Mouse (Mus musculus) MEL (cell line): Measurements from ENCODE around the gene C7. TPM values are rescaled to one million over a fixed set of nuclear protein-coding genes. Genes with fewer than 3 reads are reported as not detected.

Experiments used
- DNase-seq: peaks from one replicate; pipeline ENCODE4 v3.0.0; 2011; ENCODE audit warnings: low read depth, low spot score
- H3K27ac ChIP-seq: 2 replicates; pipeline ENCODE4 v1.5.1; 2012; ENCODE audit warnings: low read depth, mild to moderate bottlenecking, control low read depth, low read length, moderate library complexity; ENCODE audit not compliant: control insufficient read depth
- H3K27me3 ChIP-seq, 2 experiments: fragments of 150-350 bp in 1 of 2; sonication (generic) in 1 of 2; 2 replicates each; pipeline ENCODE4 v1.6.1; 2012; ENCODE audit warnings: low read length in 2 of 2, mild to moderate bottlenecking in 2 of 2, improper control_type of control experiment in 1 of 2, moderate library complexity in 1 of 2; ENCODE audit not compliant: insufficient read depth in 2 of 2, control insufficient read depth in 1 of 2
- H3K36me3 ChIP-seq, 2 experiments: 2 replicates each; pipeline ENCODE4 v1.6.1; 2012 to 2014; ENCODE audit warnings: low read length in 2 of 2, improper control_type of control experiment in 1 of 2, inconsistent platforms in 1 of 2, mild to moderate bottlenecking in 1 of 2; ENCODE audit not compliant: insufficient read depth in 2 of 2, control insufficient read depth in 1 of 2
- H3K4me1 ChIP-seq, 2 experiments: fragments of 150-350 bp in 1 of 2; sonication (generic) in 1 of 2; 2 replicates each; pipeline ENCODE4 v1.6.1; 2012; ENCODE audit warnings: low read length in 2 of 2, improper control_type of control experiment in 1 of 2, mild to moderate bottlenecking in 1 of 2; ENCODE audit not compliant: insufficient read depth in 2 of 2, control insufficient read depth in 1 of 2
- H3K4me3 ChIP-seq, 2 experiments: fragments of 150-350 bp in 1 of 2; sonication (generic) in 1 of 2; 2 replicates each; pipeline ENCODE4 v1.5.1; 2012; ENCODE audit warnings: low read depth in 2 of 2, low read length in 2 of 2, mild to moderate bottlenecking in 2 of 2, moderate library complexity in 2 of 2, control low read depth in 1 of 2, improper control_type of control experiment in 1 of 2; ENCODE audit not compliant: control insufficient read depth in 1 of 2, insufficient read depth in 1 of 2
- H3K79me2 ChIP-seq: 2 replicates; pipeline ENCODE4 v1.6.1; 2012; ENCODE audit warnings: mild to moderate bottlenecking, low read length, moderate library complexity; ENCODE audit not compliant: control insufficient read depth, poor library complexity, insufficient read depth
- H3K9ac ChIP-seq: 2 replicates; pipeline ENCODE4 v1.6.1; 2012; ENCODE audit warnings: low read depth, mild to moderate bottlenecking, control low read depth, low read length, moderate library complexity; ENCODE audit not compliant: control insufficient read depth, poor library complexity, severe bottlenecking
- H3K9me3 ChIP-seq: fragments of 150-350 bp; sonication (generic); replicated peaks from 2 replicates; pipeline ENCODE4 v1.6.1; 2012; ENCODE audit warnings: mild to moderate bottlenecking, low read length, improper control_type of control experiment, moderate library complexity; ENCODE audit not compliant: insufficient read depth
- CHD1 ChIP-seq: IDR thresholded peaks from 2 replicates; pipeline ENCODE4 v1.6.1; 2012; ENCODE audit warnings: low read depth, mild to moderate bottlenecking, inconsistent platforms, low read length, improper control_type of control experiment
- CHD2 ChIP-seq: IDR thresholded peaks from 2 replicates; pipeline ENCODE4 v1.6.1; 2011; ENCODE audit warnings: low read length, improper control_type of control experiment
- CTCF ChIP-seq, 3 experiments: IDR thresholded peaks in 2 of 3; conservative IDR thresholded peaks in 1 of 3; 2 replicates each; pipeline ENCODE4 v1.5.1; 2011 to 2012; ENCODE audit warnings: low read length in 3 of 3, low read depth in 2 of 3, mild to moderate bottlenecking in 2 of 3, improper control_type of control experiment in 1 of 3, inconsistent platforms in 1 of 3, mixed read lengths in 1 of 3, moderate library complexity in 1 of 3; ENCODE audit not compliant: control insufficient read depth in 1 of 3, insufficient read depth in 1 of 3, poor library complexity in 1 of 3, severe bottlenecking in 1 of 3
- EP300 ChIP-seq, 2 experiments: IDR thresholded peaks; 2 replicates each; pipeline ENCODE4 v1.6.1; 2011; ENCODE audit warnings: improper control_type of control experiment in 2 of 2, low read length in 2 of 2, low read depth in 1 of 2, mild to moderate bottlenecking in 1 of 2
- GATA1 ChIP-seq: IDR thresholded peaks from 2 replicates; pipeline ENCODE4 v1.6.1; 2011; ENCODE audit warnings: low read depth, low read length, improper control_type of control experiment
- JUND ChIP-seq: IDR thresholded peaks from 2 replicates; pipeline ENCODE4 v1.6.1; 2011; ENCODE audit warnings: low read depth, mild to moderate bottlenecking, improper control_type of control experiment, low read length
- MAX ChIP-seq: IDR thresholded peaks from 2 replicates; pipeline ENCODE4 v1.6.1; 2011; ENCODE audit warnings: low read length, improper control_type of control experiment
- MYB ChIP-seq: IDR thresholded peaks from 2 replicates; pipeline ENCODE4 v1.6.1; 2011; ENCODE audit warnings: mild to moderate bottlenecking, low read depth, low read length, improper control_type of control experiment
- MYC ChIP-seq: IDR thresholded peaks from 2 replicates; pipeline ENCODE4 v1.6.1; 2011; ENCODE audit warnings: low read depth, mild to moderate bottlenecking, low read length, improper control_type of control experiment, moderate library complexity
- NELFE ChIP-seq: IDR thresholded peaks from 2 replicates; pipeline ENCODE4 v1.6.1; 2011; ENCODE audit warnings: low read depth, low read length, improper control_type of control experiment
- RAD21 ChIP-seq: IDR thresholded peaks from 2 replicates; pipeline ENCODE4 v1.6.1; 2011; ENCODE audit warnings: mild to moderate bottlenecking, low read depth, low read length, improper control_type of control experiment
- RCOR1 ChIP-seq: IDR thresholded peaks from 2 replicates; pipeline ENCODE4 v1.6.1; 2012; ENCODE audit warnings: low read depth, mild to moderate bottlenecking, inconsistent platforms, low read length, improper control_type of control experiment
- SIN3A ChIP-seq: IDR thresholded peaks from 2 replicates; pipeline ENCODE4 v1.6.1; 2012; ENCODE audit warnings: low read length, improper control_type of control experiment, inconsistent platforms
- TAL1 ChIP-seq: IDR thresholded peaks from 2 replicates; pipeline ENCODE4 v1.6.1; 2012; ENCODE audit warnings: mild to moderate bottlenecking, inconsistent platforms, low read length, moderate library complexity, mixed read lengths
- TBP ChIP-seq: IDR thresholded peaks from 2 replicates; pipeline ENCODE4 v1.8.0; 2011; ENCODE audit warnings: low read depth, low read length, improper control_type of control experiment
- TCF12 ChIP-seq: IDR thresholded peaks from 2 replicates; pipeline ENCODE4 v1.6.1; 2014; ENCODE audit warnings: low read depth, mild to moderate bottlenecking, inconsistent platforms, low read length, improper control_type of control experiment, moderate library complexity
- UBTF ChIP-seq: IDR thresholded peaks from 2 replicates; pipeline ENCODE4 v1.6.1; 2012; ENCODE audit warnings: low read depth, mild to moderate bottlenecking, inconsistent platforms, low read length, improper control_type of control experiment, moderate library complexity, borderline replicate concordance; ENCODE audit not compliant: insufficient read depth
- USF1 ChIP-seq: IDR thresholded peaks from 2 replicates; pipeline ENCODE4 v1.6.1; 2014; ENCODE audit warnings: low read depth, mild to moderate bottlenecking, inconsistent platforms, low read length, improper control_type of control experiment, moderate library complexity
- ZKSCAN1 ChIP-seq: IDR thresholded peaks from 2 replicates; pipeline ENCODE4 v1.6.1; 2012; ENCODE audit warnings: low read depth, mild to moderate bottlenecking, inconsistent platforms, low read length, improper control_type of control experiment, moderate library complexity
- polyA plus RNA-seq, 2 experiments: library from polyadenylated mRNA; stranded (reverse) in 1 of 2; unstranded in 1 of 2; fragments of >175 nt in 1 of 2; fragments of >200 nt in 1 of 2; gene quantifications; 2 replicates each; pipeline versions ENCODE4 v1.2.1 to v1.2.4; 2012; ENCODE audit warnings: low replicate concordance in 2 of 2, low read depth in 1 of 2; ENCODE audit not compliant: insufficient read length in 2 of 2, insufficient read depth in 1 of 2, missing spikeins in 1 of 2
- total RNA-seq: library from RNA; depleted of rRNA; stranded (reverse); fragments of 300-350 nt; gene quantifications from 2 replicates; pipeline ENCODE4 v1.2.3, GENCODE M21; 2012

The C7 gene
- total and polyA plus RNA-seq, 3 experiments: not detected

- no peaks in the 10 kb centered on the region for H3K9me3 ChIP-seq
- H3K36me3 ChIP-seq: no peaks in the 10 kb centered on the region
- H3K79me2 ChIP-seq: no peaks in the 10 kb centered on the region
Observed at GRCm38 (mm10) chr15:5102312-5102711, 38.8 kb upstream of the C7 start.

GRCm38 (mm10) chr15:5097376-5097775 is 33.8 kb upstream of the C7 start:
- peak; percentile 34 for DNase-seq
- Histone ChIP-seq H3K27me3 (no peaks in the 10 kb centered on the region), H3K4me3 (no peak overlapping the region), H3K79me2 (no peaks in the 10 kb centered on the region), H3K4me1 (no peaks in the 10 kb centered on the region), H3K9me3 (no peaks in the 10 kb centered on the region), H3K9ac (no peak overlapping the region), H3K36me3 (no peaks in the 10 kb centered on the region), H3K27ac (no peak overlapping the region)
- TF ChIP-seq TCF12 (peak; percentile 75), RCOR1 (peak; percentile 67; the same call in 1 of the 2 replicates), GATA1 (peak; percentile 75), SIN3A (no peak), ZKSCAN1 (no peak), MYC (no peak), EP300 (IDR thresholded peaks at IDR 0.05; ENCODE audit: low read depth in 1 of 2, low read length in 2 of 2) (peak; percentile 69 to 75), TAL1 (no peak), CHD2 (no peak), NELFE (no peak), MAX (no peak)

More at GRCm38 (mm10) chr15:5102312-5102711, 38.8 kb upstream of the C7 start:
- no peak overlapping the region for H3K27ac ChIP-seq
- no peaks in the 10 kb centered on the region for H3K27me3 ChIP-seq
- no peak overlapping the region for H3K4me3 ChIP-seq
- no peaks in the 10 kb centered on the region for H3K4me1 ChIP-seq
- DNase-seq: no peak
- H3K9ac ChIP-seq: no peak overlapping the region
- TF ChIP-seq UBTF (no peak), USF1 (no peak), CHD1 (no peak), CTCF (IDR thresholded peaks at IDR 0.05 in 2 of 3, conservative IDR thresholded peaks at IDR 0.05 in 1 of 3; ENCODE audit: control insufficient read depth in 1 of 3, insufficient read depth in 1 of 3, low read depth in 2 of 3, low read length in 3 of 3, poor library complexity in 1 of 3, severe bottlenecking in 1 of 3) (no peak)

GRCm38 (mm10) chr15:5095534-5096301 is 32.2 kb upstream of the C7 start:
- H3K79me2 ChIP-seq: no peaks in the 10 kb centered on the region
- TF ChIP-seq MAX (no peak), JUND (no peak), MYC (no peak), MYB (no peak), CHD2 (no peak), USF1 (no peak), TAL1 (no peak), TBP (no peak), RAD21 (no peak)
- no peaks in the 10 kb centered on the region for H3K36me3 ChIP-seq
- no peak for DNase-seq
- no peaks in the 10 kb centered on the region for H3K27me3 ChIP-seq
- H3K9me3 ChIP-seq: no peaks in the 10 kb centered on the region
- no peaks in the 10 kb centered on the region for H3K4me1 ChIP-seq
- no peak overlapping the region for H3K4me3 ChIP-seq
- H3K27ac ChIP-seq: no peak overlapping the region
- H3K9ac ChIP-seq: no peak overlapping the region
